Mouse (Mus musculus): Measurements from ENCODE around the gene Cgnl1.

DNA sequence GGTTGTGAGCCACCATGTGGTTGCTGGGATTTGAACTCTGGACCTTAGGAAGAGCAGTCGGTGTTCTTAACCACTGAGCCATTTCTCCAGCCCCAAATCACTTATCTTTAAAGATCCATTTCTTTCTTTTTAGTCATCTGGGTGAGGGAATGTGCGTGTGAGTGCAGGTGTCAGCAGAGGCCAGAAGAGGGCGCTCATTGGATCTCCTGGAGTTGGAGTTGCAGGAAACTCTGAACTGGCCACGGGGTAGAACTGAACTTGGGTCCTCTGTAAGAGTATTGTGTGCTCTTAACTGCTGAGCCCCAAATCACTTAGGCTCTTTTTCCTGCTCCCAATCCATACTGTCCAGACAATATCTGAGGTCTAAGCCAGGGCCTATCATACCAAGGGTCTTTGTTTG, 127.8 kb downstream of the Cgnl1 start:
- TF ChIP-seq POLR2A (IDR thresholded peaks at IDR 0.05; ENCODE audit: low read depth, low read length) (no peak), CTCF (conservative IDR thresholded peaks at IDR 0.05; ENCODE audit: insufficient read depth, insufficient read length, low read depth, low read length) (0 out of 2 replicates have a peak, but pooled peaks have one; percentile 15)

All from kidney, adult 2 months (tissue).